Mouse (Mus musculus): ENCODE data around the gene Hdac4. TPM values are rescaled to one million over a fixed set of nuclear protein-coding genes. Genes with fewer than 3 reads are reported as not detected.

Hdac4 gene
- polyA plus RNA-seq, 1 experiment: 15.7 TPM

- DNase-seq (ENCODE audit: low read depth): no peak
These were observed 17.2 kb downstream of the Hdac4 start for GRCm38 (mm10) chr1:92178021-92178895.

DNA sequence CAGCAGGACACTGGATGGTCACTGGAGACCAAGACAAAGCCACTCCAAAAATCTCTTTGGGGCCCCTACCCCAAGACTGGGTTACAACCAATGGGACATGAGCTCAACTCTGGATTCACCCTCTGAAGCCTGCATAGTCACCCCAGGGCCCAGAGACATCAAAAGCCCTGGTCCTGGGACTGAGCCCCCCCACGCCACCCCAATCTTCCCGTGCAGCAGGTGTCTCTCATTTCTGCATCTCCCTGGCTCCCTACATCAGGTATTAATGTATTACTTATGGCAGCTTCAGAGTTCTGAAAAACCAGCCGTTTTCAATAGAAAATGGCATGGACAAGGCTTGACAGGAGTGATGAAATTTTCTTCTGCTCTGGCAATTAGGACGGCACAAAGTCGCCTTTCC is 17.9 kb downstream of the Hdac4 start:
- DNase-seq (ENCODE audit: low read depth): no peak

GRCm38 (mm10) chr1:92177196-92177595 is 18.3 kb downstream of the Hdac4 start:
- DNase-seq (ENCODE audit: low read depth): no peak

- no peak for DNase-seq (ENCODE audit: low read depth)
These were observed 20.2 kb downstream of the Hdac4 start for GRCm38 (mm10) chr1:92175266-92175665.

- DNase-seq (ENCODE audit: low read depth): no peak
These were observed 20.6 kb downstream of the Hdac4 start for GRCm38 (mm10) chr1:92174898-92175255.

DNA sequence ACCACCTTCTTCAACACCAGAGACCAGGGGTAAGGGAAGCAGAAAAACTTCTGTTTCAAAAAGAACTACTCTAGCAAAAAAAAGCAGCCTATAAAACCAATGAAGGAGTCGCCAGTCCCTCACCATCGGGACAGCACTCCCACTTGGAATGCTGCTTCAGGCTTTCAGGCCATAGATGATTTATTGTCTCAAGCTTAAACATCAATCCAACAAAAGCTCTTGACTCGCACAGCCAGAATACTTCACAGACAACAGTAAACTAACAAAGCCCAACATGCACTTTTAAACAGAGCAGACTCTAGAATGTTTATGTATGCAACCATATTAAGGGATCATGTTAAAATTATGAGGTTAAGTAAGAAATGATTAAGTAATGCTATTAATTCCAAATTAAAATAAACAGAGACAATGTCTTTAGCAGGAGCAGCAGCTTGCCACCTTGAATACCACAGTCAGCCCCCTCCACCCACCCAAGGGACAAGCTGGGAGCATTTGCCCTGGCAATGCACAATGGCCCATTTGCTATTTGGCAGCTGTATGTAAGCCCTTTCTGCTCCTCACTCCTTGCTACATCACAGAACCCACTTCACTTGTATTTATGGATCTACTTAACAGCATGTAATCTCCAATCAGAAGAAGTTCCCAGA is 21.1 kb downstream of the Hdac4 start:
- no peak for DNase-seq (ENCODE audit: low read depth)

DNA sequence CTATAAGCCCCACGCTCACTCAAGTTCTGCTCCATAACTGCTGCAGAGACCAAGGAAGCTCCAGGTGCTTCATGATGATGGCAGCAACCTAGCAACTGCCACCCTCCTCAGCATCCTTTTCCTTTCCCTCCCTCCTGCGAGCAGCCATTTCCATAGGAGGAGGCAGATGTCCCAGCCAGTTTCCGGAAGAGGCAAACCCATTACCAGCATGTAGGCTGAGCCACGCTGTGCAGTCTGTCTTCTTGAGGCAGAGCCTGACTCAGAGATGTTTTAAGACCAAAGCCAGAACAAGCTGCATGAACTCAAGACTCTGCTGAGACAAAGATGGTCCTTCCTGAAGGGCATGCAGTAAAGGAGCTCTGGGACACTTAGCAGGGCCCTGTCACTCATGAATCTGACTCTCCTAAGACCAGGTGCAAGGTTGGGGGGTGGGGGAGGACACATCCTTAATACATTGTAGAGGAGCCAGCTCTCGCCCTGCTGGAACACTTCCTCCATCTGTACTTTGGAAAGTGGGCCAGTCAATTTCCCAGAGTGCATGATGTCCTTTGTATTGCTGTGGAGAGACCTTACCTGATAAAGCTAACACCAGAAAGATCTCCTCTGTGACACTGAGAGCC is 24.8 kb downstream of the Hdac4 start:
- DNase-seq (ENCODE audit: low read depth): no peak

GRCm38 (mm10) chr1:92169776-92170055 is 25.8 kb downstream of the Hdac4 start:
- no peak for DNase-seq (ENCODE audit: low read depth)

GRCm38 (mm10) chr1:92168900-92169775 is 26.4 kb downstream of the Hdac4 start:
- DNase-seq (ENCODE audit: low read depth): no peak

GRCm38 (mm10) chr1:92163932-92164331 is 31.6 kb downstream of the Hdac4 start:
- no peak for DNase-seq (ENCODE audit: low read depth)

DNA sequence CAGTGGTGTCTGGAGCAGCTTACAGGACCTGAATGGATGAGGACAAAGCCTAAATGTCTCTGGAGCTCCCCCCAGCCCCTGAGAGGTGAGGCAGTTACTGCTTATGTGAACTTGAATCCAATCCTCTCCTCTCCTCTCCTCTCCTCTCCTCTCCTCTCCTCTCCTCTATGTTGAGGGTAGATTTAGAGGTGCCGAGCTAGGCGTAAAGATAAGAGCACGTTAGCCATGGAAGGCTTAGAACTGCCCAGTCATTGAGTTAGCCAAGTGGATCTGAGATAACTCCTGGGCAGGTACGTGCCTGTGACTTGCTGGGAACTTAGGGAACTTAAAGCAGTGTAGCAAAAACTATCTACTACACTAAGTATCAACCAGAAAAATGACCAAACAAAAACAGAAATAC is 35.7 kb downstream of the Hdac4 start:
- no peak for DNase-seq (ENCODE audit: low read depth)

DNA sequence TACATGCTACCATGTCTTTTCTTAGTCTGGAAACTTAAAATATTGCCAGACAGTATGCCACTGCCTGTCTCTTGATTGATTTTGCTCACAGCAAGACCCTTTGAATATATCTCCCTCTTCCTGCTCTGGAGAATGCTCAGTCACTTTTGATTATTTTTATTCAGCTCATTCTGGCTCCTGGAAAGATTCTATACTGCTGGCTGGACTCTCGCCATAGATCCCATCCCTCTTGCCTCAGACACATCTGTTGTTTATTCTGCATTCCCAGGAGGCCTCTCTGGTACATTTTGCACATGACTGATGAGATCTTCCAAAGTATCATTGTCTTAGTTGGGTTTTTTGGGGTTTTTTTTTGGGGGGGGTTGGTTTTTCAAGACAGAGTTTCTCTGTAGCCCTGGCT is 45.3 kb downstream of the Hdac4 start:
- no peak for DNase-seq (ENCODE audit: low read depth)

- no peak for DNase-seq (ENCODE audit: low read depth)
These were observed 47.0 kb downstream of the Hdac4 start for GRCm38 (mm10) chr1:92148527-92148926.

- DNase-seq (ENCODE audit: low read depth): no peak
These were observed 50.5 kb downstream of the Hdac4 start for GRCm38 (mm10) chr1:92144868-92145534.

DNA sequence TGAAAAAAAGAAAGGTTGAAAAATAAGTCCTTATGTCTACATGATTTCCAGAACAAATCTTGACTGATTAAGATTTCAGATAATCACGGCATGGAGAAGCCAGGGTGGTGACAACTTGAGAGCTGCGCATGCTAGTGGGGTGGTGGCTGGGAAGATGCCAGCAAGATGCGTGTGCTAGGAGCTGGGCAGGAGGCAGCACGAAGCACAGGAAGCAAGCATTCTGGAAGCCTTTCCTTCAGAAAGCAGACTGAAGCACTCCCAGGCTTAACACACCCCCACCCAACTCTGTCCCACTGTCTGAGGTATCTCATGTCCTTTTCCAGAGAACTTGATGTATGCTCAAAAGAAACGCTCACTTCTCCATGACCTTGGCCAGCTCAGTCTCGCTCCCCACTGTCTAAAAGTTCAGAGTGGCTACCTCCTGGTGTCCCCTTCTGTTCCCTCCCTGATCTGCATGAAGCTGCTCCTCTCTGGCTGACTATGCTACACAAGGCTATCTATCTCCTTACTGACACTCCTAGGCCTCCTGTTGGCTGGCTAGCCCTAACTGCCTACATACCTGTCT is 52.1 kb downstream of the Hdac4 start:
- no peak for DNase-seq (ENCODE audit: low read depth)

- no peak for DNase-seq (ENCODE audit: low read depth)
These were observed 52.7 kb downstream of the Hdac4 start for GRCm38 (mm10) chr1:92142793-92143192.

- DNase-seq (ENCODE audit: low read depth): no peak
These were observed 56.5 kb downstream of the Hdac4 start for GRCm38 (mm10) chr1:92139001-92139400.

GRCm38 (mm10) chr1:92137136-92137848 is 58.2 kb downstream of the Hdac4 start:
- no peak for DNase-seq (ENCODE audit: low read depth)

DNA sequence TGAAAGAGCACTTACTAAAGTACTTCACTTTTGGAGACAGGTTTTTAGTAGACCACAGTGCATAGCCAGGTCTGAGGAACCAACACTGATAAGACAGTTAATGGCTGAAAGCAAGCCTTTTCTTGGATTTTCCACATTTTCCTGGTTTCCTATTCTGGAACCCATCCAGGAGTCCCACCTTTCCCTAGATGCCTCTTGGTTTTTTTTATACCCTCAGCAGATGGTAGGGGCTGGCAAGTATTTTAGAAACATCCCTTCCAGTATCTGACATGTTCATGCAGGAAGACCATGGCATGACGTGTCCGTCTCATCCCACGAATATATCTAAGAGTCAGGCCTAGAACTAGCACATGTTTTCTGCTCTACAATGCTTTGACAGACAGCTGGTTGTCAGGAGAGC is 59.1 kb downstream of the Hdac4 start:
- DNase-seq (ENCODE audit: low read depth): no peak

- no peak for DNase-seq (ENCODE audit: low read depth)
These were observed 63.3 kb downstream of the Hdac4 start for GRCm38 (mm10) chr1:92132181-92132580.
